Mouse (Mus musculus) limb, embryonic 14.5 days (tissue): ENCODE results near the gene Pknox1. TPM values are rescaled to one million over a fixed set of nuclear protein-coding genes. Genes with fewer than 3 reads are reported as not detected.
"Not testable (repeated sequence)": the region's sequence is repeated elsewhere in the genome, so short reads cannot be mapped to it uniquely, and the experiment has no call there.

ENCODE experiments used
- ATAC-seq: fragments of 200-750 bp; cut with Nextera tagmentation; 2 replicates; pipeline ENCODE4 v1.8.0; 2017; ENCODE audit warnings: low read depth, moderate number of reproducible peaks, moderate TSS enrichment; ENCODE audit not compliant: low FRiP score
- DNase-seq: peaks from one replicate; pipeline ENCODE4 v3.0.0-alpha.2; 2015; ENCODE audit warnings: low spot score
- H3K27ac ChIP-seq: fragments of 300-500 bp; sonication (generic); replicated peaks from 2 replicates; pipeline ENCODE4 v1.5.1; 2014; ENCODE audit warnings: low read depth, mild to moderate bottlenecking, low read length, moderate library complexity, mixed read lengths
- H3K27me3 ChIP-seq: fragments of 300-500 bp; sonication (generic); 2 replicates; pipeline ENCODE4 v1.6.1; 2014; ENCODE audit warnings: low read length, mixed read lengths; ENCODE audit not compliant: control insufficient read depth, insufficient read depth
- H3K36me3 ChIP-seq: fragments of 300-500 bp; sonication (generic); 2 replicates; pipeline ENCODE4 v1.6.1; 2014; ENCODE audit warnings: mild to moderate bottlenecking, low read length, moderate library complexity, mixed read lengths; ENCODE audit not compliant: control insufficient read depth, insufficient read depth
- H3K4me1 ChIP-seq: fragments of 300-500 bp; sonication (generic); 2 replicates; pipeline ENCODE4 v1.6.1; 2014; ENCODE audit warnings: antibody characterized with exemption, low read length, mixed read lengths; ENCODE audit not compliant: control insufficient read depth, insufficient read depth
- H3K4me2 ChIP-seq: fragments of 300-500 bp; sonication (generic); replicated peaks from 2 replicates; pipeline ENCODE4 v1.6.1; 2014; ENCODE audit warnings: low read depth, mild to moderate bottlenecking, low read length, moderate library complexity; ENCODE audit not compliant: severe bottlenecking
- H3K4me3 ChIP-seq: fragments of 300-500 bp; sonication (generic); replicated peaks from 2 replicates; pipeline ENCODE4 v1.5.1; 2014; ENCODE audit warnings: low read length
- H3K9ac ChIP-seq: fragments of 300-500 bp; sonication (generic); 2 replicates; pipeline ENCODE4 v1.6.1; 2014; ENCODE audit warnings: mild to moderate bottlenecking, low read depth, low read length, moderate library complexity; ENCODE audit not compliant: severe bottlenecking
- H3K9me3 ChIP-seq: fragments of 300-500 bp; sonication (generic); 2 replicates; pipeline ENCODE4 v1.6.1; 2016; ENCODE audit warnings: low read length; ENCODE audit not compliant: control insufficient read depth
- POLR2A ChIP-seq: fragments of 200-500 bp; IDR thresholded peaks from 2 replicates; pipeline ENCODE4 v1.8.0; 2012; ENCODE audit warnings: inconsistent platforms, mild to moderate bottlenecking, moderate library complexity, borderline replicate concordance; ENCODE audit not compliant: insufficient read depth, insufficient read length; ENCODE audit errors: extremely low read depth
- WGBS: fragments of 180-500 bp; shearing (Covaris S2); extraction: QIAGEN DNeasy Blood & Tissue Kit; methylation state at CpG from one replicate; pipeline ENCODE4 v1.1.7; 2014; 5-methylcytosine and 5-hydroxymethylcytosine counted together
- polyA plus RNA-seq, 2 experiments: library from polyadenylated mRNA; depleted of rRNA in 1 of 2; stranded (reverse) in 1 of 2; unstranded in 1 of 2; fragments of >200 nt; fragmentation: Nextera tagmentation in 1 of 2; extraction: Ambion mirVana in 1 of 2; gene quantifications; 2 replicates each; pipeline versions ENCODE4 v1.2.1 to v1.2.3; 2012 to 2014

Pknox1 gene
- polyA plus RNA-seq, 2 experiments, result 30.1 to 35.8 TPM

GRCm38 (mm10) chr17:31521948-31522347 is 42.6 kb upstream of the Pknox1 start:
- Histone ChIP-seq H3K4me1 (peaks cover 15% of the 10 kb centered on the region), H3K4me2 (peak overlapping the region; percentile 76; the same call in 1 of the 2 replicates), H3K9ac (no peak overlapping the region), H3K27ac (no peak overlapping the region), H3K9me3 (no peaks in the 10 kb centered on the region), H3K4me3 (no peak overlapping the region), H3K27me3 (no peaks in the 10 kb centered on the region), H3K36me3 (peaks cover 33% of the 10 kb centered on the region)
- DNase-seq (no peak), ATAC-seq (no peak)
- no peak for TF ChIP-seq POLR2A
- 91% methylated on average over 6 of the region's 6 CpGs for WGBS

GRCm38 (mm10) chr17:31525114-31525513 is 39.4 kb upstream of the Pknox1 start:
- no peak for ATAC-seq
- H3K27me3 ChIP-seq, result no peaks in the 10 kb centered on the region
- no peak for DNase-seq
- H3K4me2 ChIP-seq, result no peak overlapping the region
- no peak overlapping the region for H3K27ac ChIP-seq
- no peak for TF ChIP-seq POLR2A
- H3K4me1 ChIP-seq, result peaks cover 12% of the 10 kb centered on the region
- no peaks in the 10 kb centered on the region for H3K9me3 ChIP-seq
- no peak overlapping the region for H3K4me3 ChIP-seq
- H3K9ac ChIP-seq, result no peak overlapping the region
- WGBS, result 90% methylated on average over 4 of the region's 4 CpGs
- H3K36me3 ChIP-seq, result peaks cover 65% of the 10 kb centered on the region

- no peak for TF ChIP-seq POLR2A
- Histone ChIP-seq H3K27ac (no peak overlapping the region), H3K9me3 (no peaks in the 10 kb centered on the region), H3K4me2 (no peak overlapping the region), H3K36me3 (peaks cover 69% of the 10 kb centered on the region), H3K4me3 (no peak overlapping the region), H3K4me1 (peaks cover 10% of the 10 kb centered on the region), H3K9ac (no peak overlapping the region), H3K27me3 (no peaks in the 10 kb centered on the region)
- no peak for ATAC-seq
- WGBS, result 97% methylated on average over 3 of the region's 3 CpGs
- DNase-seq, result no peak
These were observed 38.7 kb upstream of the Pknox1 start for GRCm38 (mm10) chr17:31525816-31526215.

GRCm38 (mm10) chr17:31529314-31529713 is 35.2 kb upstream of the Pknox1 start:
- no peak overlapping the region for H3K4me3 ChIP-seq
- DNase-seq (no peak), ATAC-seq (no peak)
- no peak overlapping the region for H3K9ac ChIP-seq
- TF ChIP-seq POLR2A, result no peak
- no peaks in the 10 kb centered on the region for H3K9me3 ChIP-seq
- H3K36me3 ChIP-seq, result peaks cover 68% of the 10 kb centered on the region
- no peaks in the 10 kb centered on the region for H3K4me1 ChIP-seq
- no peak overlapping the region for H3K27ac ChIP-seq
- WGBS, result 30% methylated on average over 15 of the region's 15 CpGs
- no peaks in the 10 kb centered on the region for H3K27me3 ChIP-seq
- H3K4me2 ChIP-seq, result no peak overlapping the region

- no peaks in the 10 kb centered on the region for H3K9me3 ChIP-seq
- no peak overlapping the region for H3K4me2 ChIP-seq
- peaks cover 12% of the 10 kb centered on the region for H3K4me1 ChIP-seq
- H3K9ac ChIP-seq, result no peak overlapping the region
- ATAC-seq, result no peak
- no peak for DNase-seq
- H3K4me3 ChIP-seq, result no peak overlapping the region
- TF ChIP-seq POLR2A, result no peak
- H3K27me3 ChIP-seq, result no peaks in the 10 kb centered on the region
- peaks cover 50% of the 10 kb centered on the region for H3K36me3 ChIP-seq
- no peak overlapping the region for H3K27ac ChIP-seq
- WGBS, result 81% methylated on average over 14 of the region's 14 CpGs
These were observed 32.9 kb upstream of the Pknox1 start for GRCm38 (mm10) chr17:31531441-31532158.

- not testable (repeated sequence) for H3K9me3 ChIP-seq, DNase-seq, H3K4me3 ChIP-seq, H3K4me2 ChIP-seq, ATAC-seq, H3K27ac ChIP-seq, H3K9ac ChIP-seq, H3K27me3 ChIP-seq
- Histone ChIP-seq H3K36me3 (peaks cover 44% of the 10 kb centered on the region), H3K4me1 (peaks cover 12% of the 10 kb centered on the region)
- 92% methylated on average over 3 of the region's 4 CpGs for WGBS
These were observed 32.2 kb upstream of the Pknox1 start for GRCm38 (mm10) chr17:31532331-31532730.
